Comparison of ENCODE assay signal across 13 mouse cellular contexts in the genomic region with DNA sequence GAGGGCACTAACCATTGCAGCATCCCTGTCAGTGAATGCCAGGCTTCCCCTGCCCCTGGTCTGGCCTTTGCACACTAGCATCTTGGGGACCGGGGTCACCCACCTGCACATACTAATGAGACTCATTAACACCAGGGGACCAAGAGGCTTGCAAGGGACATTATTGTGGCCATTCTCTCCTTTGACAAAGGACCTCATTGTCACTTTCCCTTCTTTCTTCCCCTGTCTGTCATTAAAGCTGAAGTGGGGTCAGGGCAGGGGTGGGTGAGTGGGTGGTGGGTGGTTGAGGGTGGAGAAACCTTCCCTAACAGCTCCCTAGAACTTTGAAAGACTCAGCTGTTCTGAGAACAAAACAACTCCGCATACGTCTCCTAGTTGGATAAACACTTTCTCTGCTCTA.
"Had no signal": no experiment of that assay in that cellular context is flagged by ENCODE, and none has a peak within 500 bp of the region (broad histone marks: within the 10 kb centered on the region; RNA-seq: fewer than 3 reads in every experiment).

No protein-coding gene starts in this region.

- H3K27ac ChIP-seq: kidney, postnatal 0 days; limb, embryonic 13.5 days; liver, embryonic 15.5 days; midbrain, embryonic 12.5 days; neural tube, embryonic 15.5 days had no signal

- H3K9me3 ChIP-seq: limb, embryonic 13.5 days; liver, embryonic 15.5 days; midbrain, embryonic 12.5 days; neural tube, embryonic 15.5 days had no signal

- ATAC-seq: lung, postnatal 0 days had no signal

- H3K36me3 ChIP-seq: limb, embryonic 13.5 days; liver, embryonic 15.5 days; midbrain, embryonic 12.5 days; neural tube, embryonic 15.5 days had no signal

- H3K4me3 ChIP-seq: limb, embryonic 13.5 days; liver, embryonic 15.5 days; midbrain, embryonic 12.5 days; myocyte; neural tube, embryonic 15.5 days had no signal

- H3K9ac ChIP-seq: limb, embryonic 13.5 days; liver, embryonic 15.5 days; midbrain, embryonic 12.5 days; neural tube, embryonic 15.5 days had no signal

- DNase-seq: kidney, adult 11 months; kidney, adult 9 months; kidney, postnatal 36 days; lung, adult 2 months; lung, postnatal 36 days; right cerebral cortex, postnatal 14 days had no signal

- H3K4me1 ChIP-seq: limb, embryonic 13.5 days; liver, embryonic 15.5 days; neural tube, embryonic 15.5 days had no signal

- H3K27me3 ChIP-seq: limb, embryonic 13.5 days; liver, embryonic 15.5 days; midbrain, embryonic 12.5 days; neural tube, embryonic 15.5 days had no signal

- H3K4me2 ChIP-seq: limb, embryonic 13.5 days; liver, embryonic 15.5 days; midbrain, embryonic 12.5 days; neural tube, embryonic 15.5 days had no signal
